Mouse (Mus musculus) frontal cortex, postnatal 10 days (tissue): ENCODE results near the gene Ltbp2.

ENCODE experiments used
- DNase-seq, 2 experiments: peaks; one replicate each; pipeline ENCODE4 v3.0.0; 2022; ENCODE audit warnings: low spot score in 2 of 2, mixed read lengths in 1 of 2

The Ltbp2 gene

DNA sequence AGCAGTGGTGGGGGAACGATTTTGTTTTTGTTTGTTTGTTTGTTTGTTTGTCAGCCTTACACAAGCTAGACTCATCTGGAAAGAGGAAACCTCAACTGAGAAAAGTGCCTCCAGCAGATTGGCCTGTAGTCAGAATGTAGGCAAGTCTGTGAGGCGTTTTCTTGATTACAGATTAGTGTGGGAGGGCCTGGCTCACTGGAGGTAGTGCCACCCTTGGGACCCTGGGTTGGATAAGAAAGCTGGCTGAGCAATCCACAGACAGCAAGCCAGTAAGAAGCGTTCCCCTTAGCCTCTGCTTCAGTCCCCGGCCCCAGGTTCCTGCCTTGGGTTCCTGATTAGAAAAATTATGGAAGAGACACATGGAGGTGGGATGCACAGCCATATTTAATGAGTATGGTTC, 36.4 kb downstream of the Ltbp2 start:
- DNase-seq, result no peak

GRCm38 (mm10) chr12:84835626-84836025, 40.7 kb downstream of the Ltbp2 start:
- DNase-seq, result no peak

GRCm38 (mm10) chr12:84834773-84835172, 41.6 kb downstream of the Ltbp2 start:
- no peak for DNase-seq

DNA sequence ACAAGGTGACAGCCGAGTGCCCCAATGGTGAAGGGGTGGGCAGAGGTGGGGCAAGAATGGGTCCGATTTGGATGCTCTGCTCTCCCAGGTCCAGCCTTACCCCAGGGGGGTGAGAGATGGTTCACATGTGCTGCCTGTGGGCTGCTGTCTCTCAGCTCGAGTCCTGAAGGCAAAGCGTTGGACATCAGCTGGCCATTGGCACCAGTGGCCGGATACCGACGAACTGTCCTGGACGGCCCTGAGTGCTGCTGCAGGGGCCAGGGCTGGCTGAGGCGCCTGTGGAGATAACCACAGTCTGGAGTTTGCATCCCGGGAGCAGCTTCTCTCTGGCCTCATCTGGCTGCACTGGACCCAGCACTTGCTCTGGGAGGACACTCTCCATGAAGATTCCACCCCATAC, 44.7 kb downstream of the Ltbp2 start:
- no peak for DNase-seq

DNA sequence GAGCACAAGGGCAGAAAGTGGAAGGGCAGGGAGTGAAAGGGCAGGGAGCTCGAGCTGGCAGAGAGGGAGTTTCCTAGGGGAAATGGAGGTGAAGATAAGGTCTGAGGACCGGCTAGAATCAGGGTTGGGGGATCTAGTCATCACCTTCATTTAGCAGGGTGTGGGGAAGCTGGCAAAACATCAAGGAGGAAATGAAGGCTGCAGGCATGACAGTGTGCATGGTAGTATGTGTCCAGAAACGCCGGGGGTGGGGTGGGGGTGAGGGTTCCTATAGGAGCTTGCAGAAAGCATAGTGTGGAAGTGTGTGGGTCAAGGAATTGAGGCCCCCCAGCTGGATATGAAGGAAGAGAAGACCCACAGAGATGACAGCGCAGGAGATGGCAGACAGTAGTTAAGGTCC, 45.2 kb downstream of the Ltbp2 start:
- no peak for DNase-seq

DNA sequence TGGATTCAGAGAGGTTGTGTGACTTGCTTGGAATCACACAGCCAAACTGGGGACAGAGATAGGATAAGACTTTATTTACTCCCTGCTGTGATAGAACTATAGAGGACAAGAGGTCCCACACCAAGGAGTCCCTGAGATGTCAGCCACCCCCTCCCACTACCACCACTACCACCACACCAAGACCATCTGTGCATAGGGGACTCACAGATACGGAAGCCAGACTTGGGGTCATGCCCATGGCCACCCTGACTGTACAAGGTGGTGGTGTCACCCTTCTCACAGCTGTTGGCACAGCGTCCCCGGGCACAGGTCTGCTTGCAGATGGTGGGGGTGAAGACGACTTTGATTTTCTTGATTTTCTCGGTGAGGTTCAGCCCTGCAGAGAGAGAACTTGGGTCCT, 45.9 kb downstream of the Ltbp2 start:
- no peak for DNase-seq

- DNase-seq, result no peak
Observed at GRCm38 (mm10) chr12:84829913-84830312, 46.4 kb downstream of the Ltbp2 start.

GRCm38 (mm10) chr12:84829109-84829724, 47.1 kb downstream of the Ltbp2 start:
- no peak for DNase-seq

- DNase-seq, result no peak
Observed at GRCm38 (mm10) chr12:84827384-84827933, 48.9 kb downstream of the Ltbp2 start.

- no peak for DNase-seq
Observed at GRCm38 (mm10) chr12:84824203-84824602, 52.1 kb downstream of the Ltbp2 start.

DNA sequence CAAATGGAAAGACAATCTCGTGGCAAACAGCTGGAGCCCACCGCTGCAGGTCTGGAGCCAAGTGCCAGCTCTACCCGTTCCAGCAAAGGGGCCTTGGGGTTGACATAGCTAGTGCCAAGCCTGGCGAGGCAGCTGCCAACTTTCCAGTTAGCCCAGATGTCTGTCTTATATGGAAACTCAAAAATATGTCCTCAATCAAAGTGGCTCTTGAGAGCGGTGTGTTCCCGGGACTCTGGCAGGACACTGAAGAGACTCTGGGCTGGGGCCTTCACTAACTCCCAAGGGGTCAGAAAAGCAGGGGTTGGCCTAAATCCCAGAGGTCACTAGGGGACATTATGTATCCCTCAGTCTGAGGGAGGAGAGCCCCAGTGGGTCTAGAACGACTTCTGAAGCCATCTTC, 52.7 kb downstream of the Ltbp2 start:
- DNase-seq, result no peak

GRCm38 (mm10) chr12:84819236-84820168, 56.8 kb downstream of the Ltbp2 start:
- peak; percentile 42 to 49 for DNase-seq

DNA sequence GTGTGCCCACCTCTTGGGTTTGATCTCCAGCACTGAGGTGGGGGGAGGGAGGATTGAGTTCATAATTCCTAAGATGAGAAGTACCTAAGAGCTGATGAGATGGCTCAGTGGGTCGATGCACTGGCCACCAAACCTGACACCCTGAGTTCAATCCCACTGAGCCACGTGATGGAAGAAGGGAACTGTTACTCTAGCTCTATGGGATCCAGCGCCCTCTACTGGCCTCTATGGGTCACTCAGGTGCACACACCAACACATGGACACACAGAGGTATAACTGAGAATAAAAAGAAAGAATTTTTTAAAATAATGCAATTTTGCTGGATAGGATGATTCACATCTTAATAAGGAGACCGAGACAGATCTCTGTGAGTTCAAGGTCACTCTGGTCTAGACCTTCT, 57.8 kb downstream of the Ltbp2 start:
- no peak for DNase-seq

- no peak for DNase-seq
Observed at GRCm38 (mm10) chr12:84814663-84815325, 61.5 kb downstream of the Ltbp2 start.

DNA sequence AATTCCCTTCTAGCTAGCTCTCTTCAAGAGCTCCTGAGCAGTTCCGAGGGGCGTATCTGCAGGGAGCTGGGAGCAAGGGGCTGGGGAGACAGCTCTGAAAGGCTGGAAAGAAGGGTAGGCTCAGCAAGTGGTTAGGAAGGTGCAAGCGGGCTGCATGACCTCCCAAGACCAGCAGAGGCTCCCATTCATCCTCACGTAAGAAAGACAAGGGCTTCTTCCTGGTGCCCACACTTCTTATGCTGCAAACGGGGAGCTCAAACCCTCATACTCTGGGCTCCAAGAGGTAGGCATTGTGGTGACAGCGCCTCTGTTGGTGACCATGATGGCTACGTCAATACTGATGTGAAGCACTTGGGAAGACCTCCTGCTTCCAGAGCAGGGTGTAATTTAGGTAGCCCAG, 62.6 kb downstream of the Ltbp2 start:
- no peak for DNase-seq

DNA sequence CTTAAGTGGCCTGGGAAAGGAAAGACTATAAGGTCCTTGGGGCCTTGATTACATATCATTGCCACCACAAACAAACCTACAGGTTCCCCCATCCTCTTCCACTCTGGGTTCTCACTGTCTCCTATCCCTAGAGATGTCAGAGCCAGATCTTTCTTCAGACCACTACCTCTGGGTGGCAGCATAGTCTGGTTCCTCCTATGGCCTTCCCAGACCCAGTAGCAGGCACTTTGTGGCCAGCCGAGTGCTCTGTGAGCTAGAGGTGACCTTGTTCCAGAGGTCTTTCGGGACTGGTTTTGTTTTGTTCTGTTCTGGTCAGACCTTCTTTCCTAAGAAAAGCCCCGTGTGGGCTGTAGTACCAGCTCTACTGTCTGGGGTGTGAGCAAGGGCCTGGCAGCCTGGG, 64.3 kb downstream of the Ltbp2 start:
- no peak for DNase-seq

GRCm38 (mm10) chr12:84811510-84811909, 64.8 kb downstream of the Ltbp2 start:
- no peak for DNase-seq

DNA sequence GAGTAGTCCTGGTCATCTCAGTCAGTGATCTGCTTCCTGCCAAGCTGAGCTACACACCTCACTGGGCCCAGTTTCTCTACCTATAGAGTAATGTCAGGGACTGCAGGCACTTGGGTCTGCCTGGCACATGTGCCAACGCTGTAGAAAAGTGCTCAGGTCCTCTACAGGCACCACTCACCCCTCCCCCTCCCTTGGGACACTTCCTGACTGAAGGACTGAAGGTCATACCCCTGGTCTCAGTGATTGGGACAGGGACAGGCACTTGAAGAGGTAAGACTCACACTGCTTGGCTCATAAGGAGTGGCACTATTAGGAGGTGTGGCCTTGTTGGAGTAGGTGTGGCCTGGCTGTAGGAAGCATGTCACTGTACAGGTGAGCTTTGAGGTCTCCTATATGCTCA, 65.5 kb downstream of the Ltbp2 start:
- DNase-seq, result no peak

DNA sequence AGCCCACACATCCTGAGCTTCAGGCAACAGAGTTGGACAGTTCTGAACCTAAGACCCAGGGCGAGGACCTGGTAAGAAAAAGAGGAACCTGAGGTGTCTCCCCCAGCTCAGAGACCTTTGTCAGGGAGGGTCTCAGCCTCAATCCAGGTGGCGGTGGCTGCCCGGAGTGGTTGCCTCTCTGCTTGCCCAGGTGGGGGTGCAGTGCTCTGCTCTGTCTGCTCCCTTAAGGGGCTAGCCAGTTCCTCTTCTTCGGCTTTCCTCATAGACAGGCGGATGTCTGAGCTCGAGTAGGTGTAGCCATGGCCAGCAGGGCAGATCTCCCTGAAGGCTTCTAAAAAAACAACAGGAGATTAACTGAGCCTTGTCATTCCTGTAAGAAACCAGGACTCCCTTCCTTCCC, 67.3 kb downstream of the Ltbp2 start:
- no peak for DNase-seq

GRCm38 (mm10) chr12:84807351-84807750, 69.0 kb downstream of the Ltbp2 start:
- no peak for DNase-seq

GRCm38 (mm10) chr12:84806726-84807125, 69.6 kb downstream of the Ltbp2 start:
- DNase-seq, result no peak

DNA sequence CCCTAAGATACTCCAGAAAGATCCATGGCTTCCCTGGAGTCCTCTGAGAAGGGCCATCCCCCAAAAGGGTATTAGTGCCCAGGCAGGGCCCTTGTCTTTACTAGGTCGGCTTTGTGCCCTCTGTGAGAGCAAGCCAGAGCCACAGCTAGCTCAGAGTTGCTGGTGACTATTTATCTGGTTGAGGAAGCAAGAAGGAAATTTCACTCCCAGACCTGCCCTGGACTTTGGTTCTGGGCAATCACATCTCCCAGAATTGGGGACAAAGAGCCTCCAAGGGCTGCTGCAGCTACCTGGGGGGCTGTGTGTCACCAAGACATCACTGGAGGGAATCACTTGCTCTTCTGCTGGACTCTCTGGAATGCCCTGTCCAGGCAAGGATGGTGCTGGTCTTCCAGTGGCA, 70.3 kb downstream of the Ltbp2 start:
- DNase-seq, result no peak
